Mouse (Mus musculus): ENCODE results near the gene Cxcl14.

Cxcl14 gene

GRCm38 (mm10) chr13:56288601-56289000, 7.8 kb downstream of the Cxcl14 start:
- no peak for DNase-seq

DNA sequence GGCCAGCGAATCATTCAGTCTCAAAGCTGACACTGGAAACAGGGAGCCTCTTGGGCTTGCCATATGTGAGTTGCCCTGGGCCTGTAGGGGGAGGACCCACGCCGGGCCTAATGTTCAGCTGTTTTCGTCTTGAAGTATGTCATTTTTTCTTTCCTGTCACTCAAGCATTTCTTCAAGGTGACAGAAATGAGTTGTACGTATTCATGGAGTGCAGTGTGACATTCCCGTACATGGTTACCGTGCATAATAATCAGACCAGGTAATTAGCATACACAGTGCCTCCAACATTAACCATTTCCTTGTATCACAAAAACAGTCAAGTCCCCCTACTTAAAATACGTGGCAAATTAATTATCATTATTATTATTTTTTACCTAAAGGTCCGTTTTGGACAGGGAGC, 9.3 kb downstream of the Cxcl14 start:
- DNase-seq, result no peak

GRCm38 (mm10) chr13:56283321-56283720, 13.0 kb downstream of the Cxcl14 start:
- no peak for DNase-seq

GRCm38 (mm10) chr13:56280356-56280755, 16.0 kb downstream of the Cxcl14 start:
- no peak for DNase-seq

- peak; percentile 57 for DNase-seq
Observed at GRCm38 (mm10) chr13:56279439-56279838, 16.9 kb downstream of the Cxcl14 start.

- no peak for DNase-seq
Observed at GRCm38 (mm10) chr13:56275171-56275570, 21.2 kb downstream of the Cxcl14 start.

- no peak for DNase-seq
Observed at GRCm38 (mm10) chr13:56270124-56270523, 26.2 kb downstream of the Cxcl14 start.

DNA sequence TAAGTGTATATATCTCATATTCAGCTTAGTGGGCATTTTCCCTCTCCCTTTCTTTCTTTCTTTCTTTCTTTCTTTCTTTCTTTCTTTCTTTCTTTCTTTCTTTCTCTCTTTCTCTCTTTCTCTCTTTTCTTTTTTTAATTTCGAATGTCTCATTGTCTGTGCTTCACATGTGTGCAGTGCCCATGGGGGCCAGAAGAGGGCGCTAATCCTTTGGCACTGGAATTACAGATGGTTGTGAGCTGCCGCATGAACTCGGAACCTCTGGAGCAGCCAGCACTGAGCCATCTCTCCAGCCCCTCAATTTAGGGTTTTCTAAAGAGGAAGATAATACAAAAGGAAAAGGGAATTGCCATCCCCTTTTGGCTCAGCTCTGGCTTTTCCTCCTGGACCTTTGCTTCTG, 29.0 kb downstream of the Cxcl14 start:
- no peak for DNase-seq

DNA sequence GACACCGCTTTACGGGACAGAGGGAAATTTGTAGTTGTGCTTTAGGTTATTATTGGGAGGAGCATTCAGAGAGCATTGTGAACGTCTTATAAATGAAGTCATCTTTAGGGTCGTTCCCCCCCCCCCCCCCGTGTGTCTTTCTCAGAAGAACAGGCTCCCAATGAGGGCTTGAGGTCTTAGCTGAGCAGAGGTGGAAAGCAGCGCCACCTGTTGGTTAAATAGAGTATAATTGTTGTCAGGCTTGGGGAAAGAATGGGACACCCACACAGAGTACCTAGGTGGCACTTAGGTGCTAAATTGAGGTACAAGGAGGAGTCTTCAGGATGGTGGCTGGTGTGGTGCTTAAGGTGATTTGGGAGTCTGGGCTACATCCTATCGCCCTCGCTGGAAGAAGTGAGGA, 29.9 kb downstream of the Cxcl14 start:
- DNase-seq, result no peak

DNA sequence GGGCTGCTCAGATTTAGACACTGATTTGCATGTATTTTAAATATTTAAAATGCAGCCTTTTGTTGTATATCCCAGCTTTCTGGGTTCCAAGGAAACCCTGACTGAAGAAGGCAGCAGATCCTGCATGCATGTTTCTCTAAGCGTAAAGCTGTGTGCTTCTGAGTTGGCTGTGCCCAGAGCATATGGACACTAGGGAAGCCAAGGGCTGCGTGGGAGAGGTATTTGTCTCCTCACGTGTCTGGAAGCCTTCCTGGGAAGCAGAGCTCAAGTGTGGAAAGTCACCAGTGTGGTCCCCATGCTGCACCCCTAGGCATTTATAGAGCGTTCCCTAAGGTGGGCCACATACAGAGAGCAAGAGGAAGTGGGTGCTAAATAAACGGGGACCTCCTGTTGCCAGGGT, 30.7 kb downstream of the Cxcl14 start:
- no peak for DNase-seq

DNA sequence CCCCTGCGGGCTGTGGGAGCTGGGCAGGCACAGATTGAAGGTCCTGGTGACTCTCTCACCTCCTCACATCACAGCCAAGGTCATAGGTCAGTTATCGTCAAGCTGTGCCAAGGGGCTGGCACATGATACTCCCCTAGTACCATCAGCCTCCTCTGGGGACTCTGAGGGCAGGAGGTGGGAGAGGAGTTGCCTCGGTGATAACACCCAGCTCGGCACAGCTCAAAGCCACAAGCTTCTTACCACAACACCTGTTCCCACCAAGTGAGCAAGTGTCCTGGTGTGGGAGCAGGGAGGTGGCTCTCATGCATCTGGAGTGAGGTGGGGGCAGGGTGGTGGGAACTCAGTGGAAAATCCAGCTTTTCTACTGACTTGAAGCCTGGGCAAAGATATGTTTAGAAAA, 34.1 kb downstream of the Cxcl14 start:
- DNase-seq, result no peak

DNA sequence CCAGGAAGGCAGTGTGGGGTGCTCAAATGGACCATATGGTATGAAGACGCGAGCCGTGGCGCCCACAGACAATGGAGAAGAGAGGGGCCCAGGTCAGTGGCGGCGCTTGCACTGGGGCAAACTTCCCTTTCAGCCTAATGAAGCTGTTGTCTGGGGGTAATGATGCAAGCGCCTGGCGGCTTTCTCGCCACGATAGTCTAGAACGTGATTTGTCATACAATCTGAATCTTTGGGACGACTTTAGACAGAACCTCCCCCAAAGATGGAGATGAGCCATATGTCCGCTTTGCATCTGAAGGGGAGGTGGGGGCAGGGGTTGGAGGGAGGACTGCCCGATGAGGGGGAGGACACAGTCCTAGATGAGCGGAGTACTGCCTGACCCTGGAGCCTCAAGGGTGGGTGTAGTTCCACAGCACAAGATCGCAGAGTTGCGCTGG, 36.0 kb downstream of the Cxcl14 start:
- no peak for DNase-seq

- DNase-seq, result no peak
Observed at GRCm38 (mm10) chr13:56259926-56260250, 36.5 kb downstream of the Cxcl14 start.

GRCm38 (mm10) chr13:56259021-56259925, 37.1 kb downstream of the Cxcl14 start:
- no peak for DNase-seq

DNA sequence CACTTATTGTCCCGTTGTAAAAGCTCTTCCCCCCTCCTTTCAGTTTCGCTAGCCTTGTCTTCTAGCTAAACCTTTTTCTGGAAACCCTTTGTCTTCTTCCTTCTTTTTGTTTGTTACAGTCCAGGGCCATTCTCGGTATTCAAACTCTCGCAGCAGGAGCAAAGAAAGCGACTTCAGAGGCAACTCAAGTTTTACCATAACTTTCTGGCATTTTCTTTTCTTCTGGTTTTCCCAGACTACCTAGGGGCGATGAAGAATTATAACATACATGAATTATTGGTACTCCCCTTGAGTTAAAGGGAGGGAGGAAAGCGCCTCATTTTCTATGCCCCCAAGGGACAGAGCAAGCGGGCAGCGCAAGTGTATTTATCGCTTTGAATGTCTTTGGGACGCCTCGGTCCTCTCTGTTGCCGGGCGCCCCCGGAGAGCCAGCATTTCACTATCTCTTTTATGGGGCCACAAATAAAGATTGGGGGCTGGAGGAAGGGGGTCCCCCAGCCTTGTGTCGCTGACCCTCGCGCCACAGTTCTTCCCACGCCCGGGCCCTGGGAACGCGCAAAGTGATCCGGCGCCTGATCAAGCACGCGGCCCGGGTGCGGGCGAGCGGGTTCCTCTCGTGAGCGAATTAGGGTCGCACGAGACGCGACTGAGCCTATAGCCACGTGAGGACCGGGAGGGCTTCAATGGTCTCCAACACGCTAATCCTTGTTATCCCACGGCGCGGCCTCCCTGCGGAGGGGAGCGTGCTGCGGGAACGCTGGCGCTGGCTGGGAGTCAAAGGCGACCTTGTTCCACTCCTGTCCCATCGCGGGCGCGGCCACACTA, 37.9 kb downstream of the Cxcl14 start:
- no peak for DNase-seq

- no peak for DNase-seq
Observed at GRCm38 (mm10) chr13:56257469-56258153, 38.7 kb downstream of the Cxcl14 start.

DNA sequence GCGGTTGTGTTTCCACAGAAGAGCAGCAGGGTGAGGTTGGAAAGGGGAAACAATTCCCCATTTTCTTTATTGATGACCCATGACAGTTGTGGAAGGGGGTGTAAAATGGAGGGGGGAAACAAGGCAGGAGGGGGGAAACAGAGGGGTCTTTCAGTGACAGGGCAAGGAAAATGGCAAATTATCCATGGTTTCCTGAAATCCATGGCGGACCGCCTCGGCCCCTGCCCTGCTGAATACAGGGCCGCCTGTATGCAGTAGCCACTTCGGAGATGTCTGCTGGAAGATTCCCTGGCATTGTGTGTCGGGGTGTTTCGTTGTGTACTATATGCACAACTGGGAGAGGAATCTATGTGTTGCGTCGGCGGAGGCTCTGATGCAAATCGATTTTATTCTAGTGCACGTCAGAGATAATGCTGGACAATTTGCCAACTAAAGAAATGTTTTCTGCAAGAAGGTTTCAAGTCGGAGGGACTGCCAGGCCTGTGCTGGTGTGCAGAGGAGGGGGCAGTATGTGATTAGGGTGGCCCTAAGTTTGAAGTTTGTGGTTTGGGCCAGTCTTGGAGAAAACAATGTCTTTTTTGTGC, 39.5 kb downstream of the Cxcl14 start:
- no peak for DNase-seq

- no peak for DNase-seq
Observed at GRCm38 (mm10) chr13:56253379-56253778, 43.0 kb downstream of the Cxcl14 start.

DNA sequence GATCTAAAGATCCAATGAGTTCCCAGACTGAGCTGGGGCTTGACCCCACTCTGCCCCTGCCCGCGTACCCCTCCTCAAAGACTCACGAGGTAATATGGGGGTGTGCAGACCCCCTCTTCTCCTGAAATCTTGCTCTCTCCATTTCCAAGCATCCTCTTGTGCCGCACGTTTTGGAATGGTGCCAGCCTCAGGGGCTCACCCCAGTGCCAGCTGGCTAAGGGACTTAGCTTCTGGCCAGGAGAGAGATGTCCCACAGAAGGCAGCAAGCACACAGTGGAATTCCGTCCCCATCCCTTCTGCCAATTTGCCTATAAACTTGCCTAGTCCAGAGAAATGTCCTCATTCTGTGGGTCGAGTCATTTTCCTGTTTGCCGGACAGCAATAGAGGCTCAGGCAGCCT, 43.6 kb downstream of the Cxcl14 start:
- no peak for DNase-seq

GRCm38 (mm10) chr13:56251924-56252619, 44.3 kb downstream of the Cxcl14 start, which contains the start of gene Neurog1:
Gene Neurog1 (minus strand): TSS chr13:56252163.
- no peak for DNase-seq

- no peak for DNase-seq
Observed at GRCm38 (mm10) chr13:56251176-56251923, 45.0 kb downstream of the Cxcl14 start.

Data from kidney, adult 11 months (tissue).